Mouse (Mus musculus) heart, embryonic 14.5 days (tissue): ENCODE measurements around the gene Gdf1. TPM values are rescaled to one million over a fixed set of nuclear protein-coding genes. Genes with fewer than 3 reads are reported as not detected.

ENCODE experiments used
- ATAC-seq: fragments of 200-750 bp; cut with Nextera tagmentation; 2 replicates; pipeline ENCODE4 v1.8.0; 2017; ENCODE audit warnings: low read depth, moderate TSS enrichment; ENCODE audit not compliant: insufficient number of reproducible peaks, insufficient read depth, low FRiP score
- H3K27ac ChIP-seq, 2 experiments: fragments of 200-500 bp in 1 of 2; fragments of 300-500 bp in 1 of 2; sonication (generic) in 1 of 2; replicated peaks in 1 of 2; 2 replicates each; pipeline ENCODE4 v1.5.1; 2012 to 2014; ENCODE audit warnings: low read depth in 2 of 2, low read length in 2 of 2, control low read depth in 1 of 2, mild to moderate bottlenecking in 1 of 2, mixed read lengths in 1 of 2; ENCODE audit not compliant: control insufficient read depth in 1 of 2, insufficient read depth in 1 of 2
- H3K27me3 ChIP-seq: fragments of 300-500 bp; sonication (generic); 2 replicates; pipeline ENCODE4 v1.6.1; 2014; ENCODE audit warnings: mild to moderate bottlenecking, low read length, control low read depth; ENCODE audit not compliant: control insufficient read depth, insufficient read depth
- H3K36me3 ChIP-seq: fragments of 300-500 bp; sonication (generic); 2 replicates; pipeline ENCODE4 v1.6.1; 2014; ENCODE audit warnings: mild to moderate bottlenecking, control low read depth, low read length, mixed read lengths; ENCODE audit not compliant: control insufficient read depth, insufficient read depth
- H3K4me1 ChIP-seq, 2 experiments: fragments of 200-500 bp in 1 of 2; fragments of 300-500 bp in 1 of 2; sonication (generic) in 1 of 2; 2 replicates each; pipeline ENCODE4 v1.6.1; 2012 to 2014; ENCODE audit warnings: low read length in 2 of 2, control low read depth in 1 of 2, mixed read lengths in 1 of 2; ENCODE audit not compliant: control insufficient read depth in 2 of 2, insufficient read depth in 2 of 2
- H3K4me2 ChIP-seq: fragments of 300-500 bp; sonication (generic); 2 replicates; pipeline ENCODE4 v1.6.1; 2014; ENCODE audit warnings: mild to moderate bottlenecking, low read length
- H3K4me3 ChIP-seq, 2 experiments: fragments of 200-500 bp in 1 of 2; fragments of 300-500 bp in 1 of 2; sonication (generic) in 1 of 2; 2 replicates each; pipeline ENCODE4 v1.5.1; 2012 to 2014; ENCODE audit warnings: low read length in 2 of 2, mild to moderate bottlenecking in 2 of 2, control low read depth in 1 of 2, low read depth in 1 of 2, moderate library complexity in 1 of 2; ENCODE audit not compliant: control insufficient read depth in 1 of 2, insufficient read depth in 1 of 2
- H3K9ac ChIP-seq: fragments of 300-500 bp; sonication (generic); 2 replicates; pipeline ENCODE4 v1.6.1; 2014; ENCODE audit warnings: mild to moderate bottlenecking, low read length
- H3K9me3 ChIP-seq: fragments of 300-500 bp; sonication (generic); 2 replicates; pipeline ENCODE4 v1.6.1; 2016; ENCODE audit warnings: low read length, control low read depth; ENCODE audit not compliant: control insufficient read depth
- WGBS: fragments of 180-500 bp; shearing (Covaris S2); extraction: QIAGEN DNeasy Blood & Tissue Kit; methylation state at CpG from one replicate; pipeline ENCODE4 v1.1.7; 2014; 5-methylcytosine and 5-hydroxymethylcytosine counted together
- polyA plus RNA-seq: library from polyadenylated mRNA; unstranded; fragments of >200 nt; fragmentation: Nextera tagmentation; extraction: Ambion mirVana; gene quantifications from 2 replicates; pipeline ENCODE4 v1.2.1, GENCODE M21; 2014

Gdf1 gene
- polyA plus RNA-seq, 1 experiment from 2014 or later = 0.57 TPM

DNA sequence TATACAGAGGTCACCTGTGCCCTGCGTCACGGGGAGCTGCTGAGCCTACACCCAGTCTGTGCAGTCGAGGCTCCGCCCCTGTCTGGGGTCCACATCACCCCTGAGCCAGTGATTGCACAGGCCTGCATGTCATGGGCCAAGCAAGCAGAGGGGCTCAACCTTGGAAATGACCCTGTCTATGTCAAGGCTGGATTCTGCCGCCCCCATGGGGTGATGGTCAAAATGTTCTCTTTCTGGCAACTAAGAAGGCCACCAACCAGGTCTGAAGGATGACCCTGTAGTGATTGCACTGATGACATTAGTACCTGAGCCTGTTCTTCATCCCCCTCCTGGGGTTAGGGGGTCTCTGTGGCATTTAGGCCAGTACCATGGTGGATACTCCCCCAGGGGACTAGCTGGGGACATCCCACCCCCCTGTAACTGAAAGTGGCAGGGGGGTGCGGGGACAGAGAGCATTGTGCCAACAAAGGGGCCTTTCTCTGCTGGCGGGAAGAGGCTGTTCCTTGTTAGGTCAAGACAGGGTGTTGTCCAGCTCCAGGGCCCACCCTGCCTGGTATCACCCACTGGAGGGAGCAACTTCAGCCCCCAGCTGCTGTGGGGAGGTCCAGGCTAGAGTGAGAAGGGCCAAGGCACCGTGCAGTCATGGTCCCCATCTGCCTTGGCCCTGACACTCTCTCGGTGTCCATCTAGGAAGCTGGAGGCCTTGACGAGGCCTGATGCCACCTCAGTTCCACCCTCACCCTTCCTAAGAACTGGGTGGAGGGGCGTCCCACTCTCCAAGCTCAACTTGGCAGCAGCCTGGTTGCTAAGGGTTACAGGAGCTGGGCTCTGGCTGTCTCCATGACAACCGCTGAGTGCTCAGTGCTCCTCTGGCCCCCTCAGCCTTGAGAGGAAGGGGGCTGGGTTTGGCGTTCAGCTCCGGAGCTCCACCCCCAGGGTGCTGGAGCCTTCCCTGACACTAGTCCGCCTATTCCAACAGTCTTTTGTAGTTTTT, 12.8 kb upstream of the Gdf1 start:
- WGBS = 22% methylated on average over 15 of the region's 15 CpGs
- Histone ChIP-seq H3K27ac (no peak overlapping the region), H3K4me1 (peaks cover 14 to 20% of the 10 kb centered on the region in 2 experiments), H3K27me3 (peaks cover 5% of the 10 kb centered on the region; the same call in 1 of the 2 replicates), H3K9ac (no peak overlapping the region), H3K4me3 (peak overlapping the region; percentile 57 to 64; a peak in 3 of 4 replicates), H3K36me3 (peaks cover 19% of the 10 kb centered on the region), H3K4me2 (peak overlapping the region; percentile 80), H3K9me3 (no peaks in the 10 kb centered on the region)
- peak; percentile 24 for ATAC-seq

DNA sequence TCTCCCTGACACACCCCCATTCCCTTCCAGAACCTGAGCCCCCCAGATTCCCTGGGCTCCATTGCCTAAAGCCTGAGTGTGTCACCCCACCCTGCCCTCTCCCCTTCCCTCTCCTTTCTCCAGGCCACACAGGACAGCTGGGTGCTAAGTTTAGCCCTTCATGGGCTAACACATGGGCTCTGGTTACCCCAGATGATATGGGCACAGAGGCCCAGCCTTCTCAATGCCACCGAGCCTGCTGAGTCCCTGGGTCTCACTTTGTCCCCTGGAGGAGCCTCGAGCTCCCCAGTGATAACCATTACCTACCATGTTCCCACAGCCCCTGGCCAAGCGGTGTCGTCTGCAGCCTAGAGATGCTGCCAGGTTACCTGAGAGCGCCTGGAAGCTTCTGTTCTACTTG, 11.7 kb upstream of the Gdf1 start:
- 80% methylated on average over 5 of the region's 5 CpGs for WGBS
- ATAC-seq = no peak

DNA sequence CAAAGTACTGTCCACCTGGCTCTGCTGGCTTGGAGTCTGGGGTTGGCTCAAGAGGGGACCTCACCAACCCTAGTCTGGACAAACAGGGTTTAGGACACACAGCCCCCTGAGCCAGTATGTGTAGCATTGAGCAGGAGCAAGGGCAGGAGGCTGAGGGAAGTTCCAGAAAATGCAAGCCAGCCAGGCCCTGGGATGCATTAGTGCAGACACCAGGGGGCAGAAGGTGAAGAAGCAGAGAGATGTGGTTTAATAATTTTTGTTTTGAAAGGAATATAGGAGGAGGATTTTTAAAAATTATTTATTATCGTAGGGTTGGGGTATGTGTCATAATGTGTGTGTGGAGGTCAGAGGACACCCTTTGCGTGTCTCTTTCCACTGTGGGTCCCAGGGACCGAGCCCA, 5.9 kb upstream of the Gdf1 start:
- Histone ChIP-seq H3K9me3 (no peaks in the 10 kb centered on the region), H3K4me3 (no peak overlapping the region), H3K4me2 (no peak overlapping the region), H3K27ac (no peak overlapping the region), H3K9ac (no peak overlapping the region), H3K27me3 (no peaks in the 10 kb centered on the region), H3K4me1 (no peaks in the 10 kb centered on the region), H3K36me3 (no peaks in the 10 kb centered on the region)
- 90% methylated on average over 3 of the region's 3 CpGs for WGBS
- no peak for ATAC-seq

More for the DNA sequence above, 11.7 kb upstream of the Gdf1 start:
- H3K9me3 ChIP-seq = no peaks in the 10 kb centered on the region
- H3K4me1 ChIP-seq = peaks cover 14 to 20% of the 10 kb centered on the region in 2 experiments
- H3K36me3 ChIP-seq = peaks cover 9% of the 10 kb centered on the region
- H3K27ac ChIP-seq = no peak overlapping the region
- H3K27me3 ChIP-seq = peaks cover 5% of the 10 kb centered on the region; the same call in 1 of the 2 replicates
- H3K4me2 ChIP-seq = no peak overlapping the region
- H3K9ac ChIP-seq = no peak overlapping the region
- no peak overlapping the region for H3K4me3 ChIP-seq

DNA sequence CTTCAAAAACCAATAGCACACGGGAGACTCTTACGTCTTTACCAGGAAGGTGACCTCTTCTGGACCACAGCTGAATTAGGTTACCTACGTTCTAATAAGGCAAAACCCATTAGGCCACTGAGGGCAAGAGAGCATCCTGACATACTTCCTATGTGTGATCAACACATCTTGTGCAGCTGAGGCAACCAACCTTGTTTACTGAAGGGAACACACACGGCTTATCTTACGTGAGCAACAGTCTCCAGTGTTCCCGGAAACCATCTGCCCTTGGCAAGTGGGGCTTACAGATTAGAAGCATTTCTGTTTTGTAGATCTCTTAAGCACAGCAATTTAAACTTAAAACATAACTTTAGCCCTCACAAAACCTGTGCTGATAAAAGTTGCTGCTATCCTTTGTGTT, 2.1 kb upstream of the Gdf1 start:
- Histone ChIP-seq H3K9me3 (no peaks in the 10 kb centered on the region), H3K27me3 (peaks cover 6% of the 10 kb centered on the region; the same call in 1 of the 2 replicates), H3K27ac (no peak overlapping the region), H3K36me3 (peaks cover 15% of the 10 kb centered on the region), H3K4me1 (peaks cover 11 to 21% of the 10 kb centered on the region in 2 experiments; a peak in 3 of 4 replicates), H3K4me2 (no peak overlapping the region), H3K9ac (no peak overlapping the region), H3K4me3 (no peak overlapping the region)
- ATAC-seq = no peak
- 83% methylated on average over 6 of the region's 6 CpGs for WGBS

DNA sequence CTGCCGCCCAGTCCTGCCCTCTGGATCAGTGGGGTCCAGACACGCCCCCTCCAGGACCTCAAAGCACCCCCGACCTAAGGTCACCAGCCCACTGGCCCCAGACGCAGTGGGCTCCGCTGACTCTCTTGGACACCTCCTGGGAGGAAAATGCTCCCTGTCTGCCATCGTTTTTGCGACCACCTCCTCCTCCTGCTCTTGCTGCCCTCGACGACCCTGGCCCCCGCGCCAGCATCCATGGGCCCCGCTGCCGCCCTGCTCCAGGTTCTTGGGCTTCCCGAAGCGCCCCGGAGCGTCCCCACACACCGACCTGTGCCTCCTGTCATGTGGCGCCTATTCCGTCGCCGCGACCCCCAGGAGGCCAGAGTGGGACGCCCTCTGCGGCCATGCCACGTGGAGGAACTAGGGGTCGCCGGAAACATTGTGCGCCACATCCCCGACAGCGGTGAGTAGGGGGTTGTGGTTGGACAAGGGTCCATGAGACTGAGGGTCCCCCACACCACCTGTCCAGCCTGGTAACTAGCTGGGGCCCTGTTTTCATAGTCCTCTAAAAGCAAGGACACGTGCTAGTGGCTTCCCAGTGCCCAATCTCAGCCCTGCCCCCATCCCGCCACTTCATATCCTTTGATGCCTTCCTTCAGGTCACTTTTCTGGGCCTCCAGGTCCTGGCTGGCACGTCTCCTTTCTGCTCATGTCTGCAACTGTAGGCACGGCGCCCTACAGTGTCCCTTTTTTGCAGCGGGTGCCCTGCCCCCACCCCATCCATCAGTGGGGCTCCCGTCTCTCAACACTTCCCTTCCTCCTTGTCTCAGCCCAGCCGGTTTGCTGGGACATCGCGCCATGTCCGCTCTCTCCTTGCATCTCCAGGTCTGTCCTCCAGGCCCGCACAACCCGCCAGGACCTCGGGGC, 471 bp downstream of the Gdf1 start:
- peaks cover 6% of the 10 kb centered on the region; the same call in 1 of the 2 replicates for H3K27me3 ChIP-seq
- H3K4me2 ChIP-seq = peak overlapping the region; percentile 52
- H3K9me3 ChIP-seq = no peaks in the 10 kb centered on the region
- peaks cover 41% of the 10 kb centered on the region for H3K36me3 ChIP-seq
- H3K27ac ChIP-seq = no peak overlapping the region
- H3K4me3 ChIP-seq = peak overlapping the region in 1 of 2 experiments; percentile 13; a peak in 1 of 4 replicates
- peak overlapping the region; percentile 2 for H3K9ac ChIP-seq
- ATAC-seq = peak; percentile 8; the same call in 1 of the 2 replicates
- WGBS = 6% methylated on average over 45 of the region's 45 CpGs
- H3K4me1 ChIP-seq = peaks cover 11 to 21% of the 10 kb centered on the region in 2 experiments; a peak in 3 of 4 replicates

DNA sequence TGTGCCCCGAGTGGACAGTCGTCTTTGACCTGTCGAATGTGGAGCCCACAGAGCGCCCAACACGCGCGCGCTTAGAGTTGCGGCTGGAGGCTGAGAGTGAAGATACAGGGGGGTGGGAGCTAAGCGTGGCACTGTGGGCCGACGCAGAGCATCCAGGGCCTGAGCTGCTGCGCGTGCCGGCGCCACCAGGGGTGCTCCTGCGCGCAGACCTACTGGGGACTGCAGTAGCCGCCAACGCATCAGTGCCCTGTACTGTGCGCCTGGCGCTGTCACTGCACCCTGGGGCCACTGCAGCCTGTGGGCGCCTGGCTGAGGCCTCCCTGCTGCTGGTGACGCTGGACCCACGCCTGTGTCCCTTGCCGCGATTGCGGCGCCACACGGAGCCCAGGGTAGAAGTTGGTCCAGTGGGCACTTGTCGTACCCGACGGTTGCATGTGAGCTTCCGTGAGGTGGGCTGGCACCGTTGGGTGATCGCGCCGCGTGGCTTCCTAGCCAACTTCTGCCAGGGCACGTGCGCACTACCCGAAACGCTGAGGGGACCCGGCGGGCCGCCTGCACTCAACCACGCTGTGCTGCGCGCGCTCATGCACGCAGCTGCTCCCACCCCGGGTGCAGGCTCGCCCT, 1.2 kb downstream of the Gdf1 start:
- peaks cover 49% of the 10 kb centered on the region for H3K36me3 ChIP-seq
- peak overlapping the region; percentile 52 for H3K4me2 ChIP-seq
- WGBS = 34% methylated on average over 53 of the region's 53 CpGs
- no peak overlapping the region for H3K27ac ChIP-seq
- no peaks in the 10 kb centered on the region for H3K9me3 ChIP-seq
- H3K4me3 ChIP-seq = 0 out of 4 replicates have a peak overlapping the region, but pooled peaks of 1 of the 2 experiments have one; percentile 7
- peak overlapping the region; percentile 2; the same call in 1 of the 2 replicates for H3K9ac ChIP-seq
- peak; percentile 63; the same call in 1 of the 2 replicates for ATAC-seq
- H3K4me1 ChIP-seq = peaks cover 11 to 21% of the 10 kb centered on the region in 2 experiments; a peak in 3 of 4 replicates
- H3K27me3 ChIP-seq = peaks cover 6% of the 10 kb centered on the region; the same call in 1 of the 2 replicates
